Mouse (Mus musculus) v-Abl transformed pro-B cells (cell line): Measurements from ENCODE around the gene Fbxo11.

ENCODE experiments used
- in situ Hi-C, 2 experiments: fragments of 400-800 bp; cut with MboI; formaldehyde crosslinking; loops; one replicate each; pipeline ENCODE4 v1.15.1; 2025; ENCODE audit not compliant: unreplicated experiment in 2 of 2

Gene Fbxo11

GRCm38 (mm10) chr17:88065031-88065800 is at the start of gene Fbxo11:
Fbxo11 (minus strand) TSS chr17:88065291.
- in situ Hi-C loops = loop anchor here (5.0 to 10.0 kb wide), 2 partner anchors 33 to 380 kb away; partner anchors contain the start of gene Foxn2 (in 1 of the 2)

GRCm38 (mm10) chr17:88113883-88114229 is 48.8 kb upstream of the Fbxo11 start:
- in situ Hi-C loops = loop anchor here (5.0 to 10.0 kb wide), 3 partner anchors 51 to 79 kb away; no protein-coding TSS in a partner anchor

GRCm38 (mm10) chr17:88113015-88113882 is 48.2 kb upstream of the Fbxo11 start:
- in situ Hi-C loops = loop anchor here (5.0 to 10.0 kb wide), 3 partner anchors 52 to 79 kb away; no protein-coding TSS in a partner anchor

- in situ Hi-C loops = loop anchor here (5.0 to 10.0 kb wide), 3 partner anchors 53 to 80 kb away; no protein-coding TSS in a partner anchor
These were observed 47.0 kb upstream of the Fbxo11 start for GRCm38 (mm10) chr17:88111865-88112645.

GRCm38 (mm10) chr17:88111081-88111796 is 46.1 kb upstream of the Fbxo11 start:
- in situ Hi-C loops = loop anchor here (5.0 to 10.0 kb wide), 3 partner anchors 54 to 81 kb away; no protein-coding TSS in a partner anchor

- in situ Hi-C loops = loop anchor here (5.0 to 10.0 kb wide), 5 partner anchors 35 to 400 kb away; no protein-coding TSS in a partner anchor
These were observed 42.6 kb upstream of the Fbxo11 start for GRCm38 (mm10) chr17:88107708-88108107.

- in situ Hi-C loops = loop anchor here (5.0 to 10.0 kb wide), 5 partner anchors 34 to 401 kb away; no protein-coding TSS in a partner anchor
These were observed 41.3 kb upstream of the Fbxo11 start for GRCm38 (mm10) chr17:88106365-88106764.

GRCm38 (mm10) chr17:88102597-88102996 is 37.5 kb upstream of the Fbxo11 start:
- in situ Hi-C loops = loop anchor here (10.0 kb wide), 2 partner anchors 78 to 218 kb away; no protein-coding TSS in a partner anchor

GRCm38 (mm10) chr17:88098181-88098852 is 33.2 kb upstream of the Fbxo11 start:
- in situ Hi-C loops = no loop called here

GRCm38 (mm10) chr17:88097543-88097942 is 32.5 kb upstream of the Fbxo11 start:
- in situ Hi-C loops = no loop called here

GRCm38 (mm10) chr17:88096809-88097399 is 31.8 kb upstream of the Fbxo11 start:
- in situ Hi-C loops = no loop called here

GRCm38 (mm10) chr17:88095517-88096198 is 30.6 kb upstream of the Fbxo11 start:
- in situ Hi-C loops = no loop called here

- in situ Hi-C loops = no loop called here
These were observed 29.2 kb upstream of the Fbxo11 start for GRCm38 (mm10) chr17:88094327-88094726.

GRCm38 (mm10) chr17:88093798-88094197 is 28.7 kb upstream of the Fbxo11 start:
- in situ Hi-C loops = no loop called here

GRCm38 (mm10) chr17:88085976-88086375 is 20.9 kb upstream of the Fbxo11 start:
- in situ Hi-C loops = no loop called here

- in situ Hi-C loops = no loop called here
These were observed 16.4 kb upstream of the Fbxo11 start for GRCm38 (mm10) chr17:88081446-88081845.

- in situ Hi-C loops = loop anchor here in 1 of 2 experiments (10.0 kb wide), 1 partner anchor 195 kb away; no protein-coding TSS in a partner anchor
These were observed 14.7 kb upstream of the Fbxo11 start for GRCm38 (mm10) chr17:88079771-88080170.

- in situ Hi-C loops = loop anchor here in 1 of 2 experiments (5.0 to 10.0 kb wide), 3 partner anchors 35 to 187 kb away; no protein-coding TSS in a partner anchor
These were observed 7.0 kb upstream of the Fbxo11 start for GRCm38 (mm10) chr17:88072047-88072446.
